In the genomic region with DNA sequence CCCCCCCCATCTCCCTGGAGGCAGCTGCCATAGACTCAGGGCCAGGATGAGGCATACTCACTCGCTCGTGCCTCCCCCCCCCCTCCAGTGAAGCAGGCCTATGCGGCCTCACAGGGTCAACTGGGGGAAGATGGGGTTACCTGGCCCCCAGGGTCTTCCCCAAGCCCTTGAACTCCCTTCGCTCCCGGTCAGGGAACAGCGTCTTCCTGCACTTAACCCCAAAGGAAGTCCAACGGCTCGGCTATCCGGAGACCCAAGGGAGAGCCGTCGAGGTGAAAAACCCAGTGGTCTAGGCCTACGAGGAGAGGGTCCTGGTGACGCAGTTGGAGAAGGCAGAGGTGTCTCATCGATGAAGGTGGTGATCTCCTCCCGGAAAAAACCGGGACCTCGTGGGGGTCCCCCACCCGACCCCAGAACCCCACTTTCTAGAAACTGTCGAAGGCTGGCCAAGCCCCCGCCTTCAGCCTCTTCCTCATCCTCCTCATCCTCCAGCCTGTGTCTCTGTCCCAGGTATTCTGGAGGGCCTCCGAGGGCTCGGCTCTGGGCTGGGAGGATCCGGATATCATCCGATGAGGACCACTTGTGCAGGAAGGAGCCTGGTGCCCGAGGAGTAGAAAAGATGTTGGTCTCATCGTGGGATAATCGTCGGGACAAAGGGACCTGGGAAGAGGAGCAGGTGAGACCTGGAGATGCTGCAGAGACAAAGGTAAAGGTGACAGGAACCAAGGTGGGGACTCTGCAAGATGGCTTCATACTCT, we compare ENCODE assay signal across 12 mouse cellular contexts. TPM values are rescaled to one million over a fixed set of nuclear protein-coding genes. Genes with fewer than 3 reads are reported as not detected.
DNase-seq lines count a peak whose midpoint lies in the region; ATAC-seq and TF ChIP-seq lines count a peak whose summit lies in the region.
"Had no signal": no experiment of that assay in that cellular context is flagged by ENCODE, and none has a peak within 500 bp of the region (broad histone marks: within the 10 kb centered on the region; RNA-seq: fewer than 3 reads in every experiment).

No protein-coding gene starts in this region.

- H3K9ac ChIP-seq in forebrain, embryonic 16.5 days (replicated peaks; ENCODE audit: low read depth, low read length): no peak overlapping the region; the same call in 1 of the 2 replicates
- no peak overlapping the region for H3K9ac ChIP-seq in lung, embryonic 14.5 days
- 0 out of 2 replicates have a peak overlapping the region, but pooled peaks have one; percentile 96 for H3K9ac ChIP-seq in hindbrain, embryonic 14.5 days
- peak overlapping the region; percentile 96; the same call in 1 of the 2 replicates for H3K9ac ChIP-seq in midbrain, embryonic 16.5 days (ENCODE audit: low read depth, low read length)

- no peak overlapping the region for H3K4me2 ChIP-seq in forebrain, embryonic 16.5 days (ENCODE audit: low read length)
- peak overlapping the region; percentile 87 for H3K4me2 ChIP-seq in lung, embryonic 14.5 days
- peak overlapping the region; percentile 83 for H3K4me2 ChIP-seq in hindbrain, embryonic 14.5 days (replicated peaks)
- H3K4me2 ChIP-seq in midbrain, embryonic 16.5 days (ENCODE audit: low read length): peak overlapping the region; percentile 76; the same call in 1 of the 2 replicates

- TF ChIP-seq POLR2A in thymus, adult 2 months (IDR thresholded peaks at IDR 0.05; ENCODE audit: control insufficient read depth, extremely low read depth, insufficient read depth, low read length, poor library complexity): no peak

- H3K9me3 ChIP-seq in forebrain, embryonic 10.5 days: no peaks in the 10 kb centered on the region
- no peaks in the 10 kb centered on the region for H3K9me3 ChIP-seq in forebrain, embryonic 16.5 days (ENCODE audit: control insufficient read depth, low read length)
- no peaks in the 10 kb centered on the region for H3K9me3 ChIP-seq in lung, embryonic 14.5 days (ENCODE audit: low read depth, low read length)
- H3K9me3 ChIP-seq in hindbrain, embryonic 14.5 days (ENCODE audit: control insufficient read depth, low read length): no peaks in the 10 kb centered on the region
- H3K9me3 ChIP-seq in midbrain, embryonic 16.5 days (replicated peaks; ENCODE audit: control insufficient read depth, low read length, poor library complexity, severe bottlenecking): no peaks in the 10 kb centered on the region
- H3K9me3 ChIP-seq: megakaryocyte, embryonic 14.5 days had no signal

- ATAC-seq in forebrain, embryonic 16.5 days: no peak
- ATAC-seq in lung, embryonic 14.5 days (ENCODE audit: insufficient read depth): no peak
- ATAC-seq in hindbrain, embryonic 14.5 days (ENCODE audit: low FRiP score): no peak
- no peak for ATAC-seq in midbrain, embryonic 16.5 days

- 83% methylated on average over 28 of the region's 28 CpGs for WGBS in forebrain, embryonic 10.5 days
- WGBS in forebrain, embryonic 16.5 days: 86% methylated on average over 26 of the region's 28 CpGs
- WGBS in lung, embryonic 14.5 days: 65% methylated on average over 28 of the region's 28 CpGs
- 73% methylated on average over 28 of the region's 28 CpGs for WGBS in hindbrain, embryonic 14.5 days
- 81% methylated on average over 28 of the region's 28 CpGs for WGBS in midbrain, embryonic 16.5 days
- WGBS in thymus, adult 2 months: 84% methylated on average over 26 of the region's 28 CpGs

- peak overlapping the region; percentile 98; the same call in 1 of the 2 replicates for H3K27ac ChIP-seq in forebrain, embryonic 10.5 days
- H3K27ac ChIP-seq in forebrain, embryonic 16.5 days (ENCODE audit: low read length): no peak overlapping the region
- no peak overlapping the region for H3K27ac ChIP-seq in lung, embryonic 14.5 days (ENCODE audit: low read depth)
- no peak overlapping the region for H3K27ac ChIP-seq in hindbrain, embryonic 14.5 days
- peak overlapping the region; percentile 99 for H3K27ac ChIP-seq in midbrain, embryonic 16.5 days (ENCODE audit: low read length)
- no peak overlapping the region for H3K27ac ChIP-seq in thymus, adult 2 months (ENCODE audit: control insufficient read depth, insufficient read depth, low read length)

- DNase-seq in forebrain, embryonic 10.5 days (ENCODE audit: extremely low spot score, low spot score): no peak
- no peak for DNase-seq in lung, embryonic 14.5 days
- DNase-seq in lung, postnatal 36 days: no peak
- no peak for DNase-seq in hindbrain, embryonic 14.5 days (ENCODE audit: low spot score)
- no peak for DNase-seq in layer of hippocampus, postnatal 36 days
- DNase-seq in thymus, adult 2 months: no peak
- DNase-seq: B cell, adult 2 months; right cerebral cortex, postnatal 14 days had no signal

- peaks cover 61% of the 10 kb centered on the region for H3K27me3 ChIP-seq in forebrain, embryonic 10.5 days (ENCODE audit: poor library complexity, severe bottlenecking)
- no peaks in the 10 kb centered on the region for H3K27me3 ChIP-seq in forebrain, embryonic 16.5 days (replicated peaks; ENCODE audit: control insufficient read depth, insufficient read depth, low read length)
- H3K27me3 ChIP-seq in lung, embryonic 14.5 days (ENCODE audit: insufficient read depth, low read length): peaks cover 24% of the 10 kb centered on the region; the same call in 1 of the 2 replicates
- H3K27me3 ChIP-seq in hindbrain, embryonic 14.5 days (ENCODE audit: control insufficient read depth, insufficient read depth, low read length): no peaks in the 10 kb centered on the region
- H3K27me3 ChIP-seq in midbrain, embryonic 16.5 days (ENCODE audit: control insufficient read depth, insufficient read depth, low read depth, low read length): no peaks in the 10 kb centered on the region
- H3K27me3 ChIP-seq in thymus, adult 2 months (ENCODE audit: control insufficient read depth, insufficient read depth, low read length): no peaks in the 10 kb centered on the region
- H3K27me3 ChIP-seq: Patski had no signal

- peaks cover 82% of the 10 kb centered on the region for H3K4me1 ChIP-seq in forebrain, embryonic 10.5 days
- H3K4me1 ChIP-seq in forebrain, embryonic 16.5 days (replicated peaks; ENCODE audit: control insufficient read depth, insufficient read depth, low read length): peaks cover 59% of the 10 kb centered on the region
- 0 out of 2 replicates have a peak, but pooled peaks cover 12% of the 10 kb centered on the region for H3K4me1 ChIP-seq in lung, embryonic 14.5 days (ENCODE audit: insufficient read depth)
- H3K4me1 ChIP-seq in hindbrain, embryonic 14.5 days (replicated peaks; ENCODE audit: control insufficient read depth, insufficient read depth, low read length): peaks cover 45% of the 10 kb centered on the region
- peaks cover 52% of the 10 kb centered on the region for H3K4me1 ChIP-seq in midbrain, embryonic 16.5 days (ENCODE audit: control insufficient read depth, insufficient read depth, low read length)
- peaks cover 59% of the 10 kb centered on the region for H3K4me1 ChIP-seq in thymus, adult 2 months (replicated peaks; ENCODE audit: control insufficient read depth, insufficient read depth, low read length)

- TF ChIP-seq CTCF in lung, embryonic 14.5 days (IDR thresholded peaks at IDR 0.05; ENCODE audit: low read depth): no peak
- no peak for TF ChIP-seq CTCF in thymus, adult 2 months (IDR thresholded peaks at IDR 0.05; ENCODE audit: borderline replicate concordance, control insufficient read depth, extremely low read depth, insufficient read depth, low read length, poor library complexity)

- peaks cover 22% of the 10 kb centered on the region for H3K36me3 ChIP-seq in forebrain, embryonic 10.5 days (replicated peaks)
- H3K36me3 ChIP-seq in forebrain, embryonic 16.5 days (ENCODE audit: control insufficient read depth, insufficient read depth): 0 out of 2 replicates have a peak, but pooled peaks cover 1% of the 10 kb centered on the region
- peaks cover 4% of the 10 kb centered on the region for H3K36me3 ChIP-seq in lung, embryonic 14.5 days (ENCODE audit: insufficient read depth)
- H3K36me3 ChIP-seq in hindbrain, embryonic 14.5 days (replicated peaks; ENCODE audit: control insufficient read depth, insufficient read depth): peaks cover 19% of the 10 kb centered on the region
- peaks cover 5% of the 10 kb centered on the region; the same call in 1 of the 2 replicates for H3K36me3 ChIP-seq in midbrain, embryonic 16.5 days (ENCODE audit: control insufficient read depth, insufficient read depth, low read length)
- H3K36me3 ChIP-seq in thymus, adult 2 months (ENCODE audit: control insufficient read depth, insufficient read depth, low read length): no peaks in the 10 kb centered on the region

- peak overlapping the region; percentile 87 for H3K4me3 ChIP-seq in forebrain, embryonic 10.5 days
- H3K4me3 ChIP-seq in forebrain, embryonic 16.5 days (replicated peaks; ENCODE audit: low read length): no peak overlapping the region
- peak overlapping the region; percentile 77; the same call in 1 of the 2 replicates for H3K4me3 ChIP-seq in lung, embryonic 14.5 days (ENCODE audit: low read depth, low read length)
- H3K4me3 ChIP-seq in hindbrain, embryonic 14.5 days (replicated peaks; ENCODE audit: low read length): no peak overlapping the region
- H3K4me3 ChIP-seq in midbrain, embryonic 16.5 days (ENCODE audit: low read depth, low read length): no peak overlapping the region
- H3K4me3 ChIP-seq in thymus, adult 2 months (ENCODE audit: control insufficient read depth, insufficient read depth, low read length): no peak overlapping the region

RNA-seq across cellular contexts. Expression of a gene that starts 1.2 kb away (rescaled TPM):
- polyA plus RNA-seq in forebrain, embryonic 10.5 days (2016; fragmentation: Nextera tagmentation; extraction: Ambion mirVana): 9.7 TPM in 2 replicates
- 13.0 and 16.8 TPM in 2 replicates for polyA plus RNA-seq in forebrain, embryonic 16.5 days (2015; fragmentation: Nextera tagmentation; extraction: Ambion mirVana)
- polyA plus RNA-seq in lung, embryonic 14.5 days (2014; fragmentation: Nextera tagmentation; extraction: Ambion mirVana): 29.5 and 34.3 TPM in 2 replicates
- polyA plus RNA-seq in hindbrain, embryonic 14.5 days (2014; fragmentation: Nextera tagmentation; extraction: Ambion mirVana): 13.3 and 17.6 TPM in 2 replicates
- 13.4 and 15.4 TPM in 2 replicates for polyA plus RNA-seq in midbrain, embryonic 16.5 days (2015; fragmentation: Nextera tagmentation; extraction: Ambion mirVana)
- 10 to 100 TPM; 30.4 to 37.1 TPM for total RNA-seq in layer of hippocampus, postnatal 36 days (2021)
- 20.1 and 26.8 TPM in 2 replicates for polyA plus RNA-seq in thymus, adult 2 months (2012; rRNA removed)

RNA-seq across cellular contexts. Expression of a gene that starts 5.0 kb away (rescaled TPM):
- 2.1 and 2.5 TPM in 2 replicates for polyA plus RNA-seq in forebrain, embryonic 10.5 days (2016; fragmentation: Nextera tagmentation; extraction: Ambion mirVana)
- 21.8 and 28.8 TPM in 2 replicates for polyA plus RNA-seq in forebrain, embryonic 16.5 days (2015; fragmentation: Nextera tagmentation; extraction: Ambion mirVana)
- 0.08 and 0.30 TPM in 2 replicates for polyA plus RNA-seq in lung, embryonic 14.5 days (2014; fragmentation: Nextera tagmentation; extraction: Ambion mirVana)
- 16.6 and 17.6 TPM in 2 replicates for polyA plus RNA-seq in hindbrain, embryonic 14.5 days (2014; fragmentation: Nextera tagmentation; extraction: Ambion mirVana)
- polyA plus RNA-seq in midbrain, embryonic 16.5 days (2015; fragmentation: Nextera tagmentation; extraction: Ambion mirVana): 36.6 and 40.0 TPM in 2 replicates
- 100 to 1,000 TPM; 180 to 187 TPM for total RNA-seq in layer of hippocampus, postnatal 36 days (2021)
- polyA plus RNA-seq in thymus, adult 2 months (2012; rRNA removed): 136 and 138 TPM in 2 replicates

RNA-seq across cellular contexts. Expression of a gene that starts 18.7 kb away (rescaled TPM):
- polyA plus RNA-seq in forebrain, embryonic 10.5 days (2016; fragmentation: Nextera tagmentation; extraction: Ambion mirVana): 0.32 and 0.42 TPM in 2 replicates
- polyA plus RNA-seq in forebrain, embryonic 16.5 days (2015; fragmentation: Nextera tagmentation; extraction: Ambion mirVana): 0.42 and 0.75 TPM in 2 replicates
- polyA plus RNA-seq in lung, embryonic 14.5 days (2014; fragmentation: Nextera tagmentation; extraction: Ambion mirVana): 0.24 and 0.68 TPM in 2 replicates
- 0.21 and 1.2 TPM in 2 replicates for polyA plus RNA-seq in hindbrain, embryonic 14.5 days (2014; fragmentation: Nextera tagmentation; extraction: Ambion mirVana)
- 2.3 and 2.4 TPM in 2 replicates for polyA plus RNA-seq in midbrain, embryonic 16.5 days (2015; fragmentation: Nextera tagmentation; extraction: Ambion mirVana)
- under 1 TPM in 1 of 2 experiments, not detected in 1; 0.17 TPM for total RNA-seq in layer of hippocampus, postnatal 36 days (2021)
- 2.8 and 4.0 TPM in 2 replicates for polyA plus RNA-seq in thymus, adult 2 months (2012; rRNA removed)

RNA-seq across cellular contexts. Expression of a gene that starts 29.3 kb away (rescaled TPM):
- 0.17 TPM in 1 of 2 replicates, not detected in the other for polyA plus RNA-seq in forebrain, embryonic 10.5 days (2016; fragmentation: Nextera tagmentation; extraction: Ambion mirVana)
- 0.06 and 0.30 TPM in 2 replicates for polyA plus RNA-seq in forebrain, embryonic 16.5 days (2015; fragmentation: Nextera tagmentation; extraction: Ambion mirVana)
- 0.11 TPM in 1 of 2 replicates, not detected in the other for polyA plus RNA-seq in lung, embryonic 14.5 days (2014; fragmentation: Nextera tagmentation; extraction: Ambion mirVana)
- polyA plus RNA-seq in hindbrain, embryonic 14.5 days (2014; fragmentation: Nextera tagmentation; extraction: Ambion mirVana): 0.27 and 0.35 TPM in 2 replicates
- polyA plus RNA-seq in midbrain, embryonic 16.5 days (2015; fragmentation: Nextera tagmentation; extraction: Ambion mirVana): 0.11 TPM in 1 of 2 replicates, not detected in the other
- under 1 TPM in 1 of 2 experiments, not detected in 1; 0.23 TPM for total RNA-seq in layer of hippocampus, postnatal 36 days (2021)
- 549 and 565 TPM in 2 replicates for polyA plus RNA-seq in thymus, adult 2 months (2012; rRNA removed)
- polyA plus RNA-seq: Patski had no signal

RNA-seq across cellular contexts. Expression of a gene that starts 29.4 kb away (rescaled TPM):
- polyA plus RNA-seq in forebrain, embryonic 10.5 days (2016; fragmentation: Nextera tagmentation; extraction: Ambion mirVana): 271 and 298 TPM in 2 replicates
- polyA plus RNA-seq in forebrain, embryonic 16.5 days (2015; fragmentation: Nextera tagmentation; extraction: Ambion mirVana): 69.7 and 76.7 TPM in 2 replicates
- polyA plus RNA-seq in lung, embryonic 14.5 days (2014; fragmentation: Nextera tagmentation; extraction: Ambion mirVana): 204 and 206 TPM in 2 replicates
- 29.3 and 36.2 TPM in 2 replicates for polyA plus RNA-seq in hindbrain, embryonic 14.5 days (2014; fragmentation: Nextera tagmentation; extraction: Ambion mirVana)
- polyA plus RNA-seq in midbrain, embryonic 16.5 days (2015; fragmentation: Nextera tagmentation; extraction: Ambion mirVana): 18.2 and 19.5 TPM in 2 replicates
- 1 to 10 TPM in 1 of 2 experiments, under 1 TPM in 1; 0.38 to 1.2 TPM for total RNA-seq in layer of hippocampus, postnatal 36 days (2021)
- polyA plus RNA-seq in thymus, adult 2 months (2012; rRNA removed): 202 and 248 TPM in 2 replicates

Comparison
In these comparisons a context has a peak if more than half of its experiments do, and no peak if none do; other contexts are left out.
1. H3K27ac ChIP-seq: peak in forebrain, embryonic 10.5 days (single experiment) and midbrain, embryonic 16.5 days (single experiment); none in forebrain, embryonic 16.5 days (single experiment), lung, embryonic 14.5 days (single experiment), hindbrain, embryonic 14.5 days (single experiment) and thymus, adult 2 months (single experiment).
2. H3K4me3 ChIP-seq: peak in forebrain, embryonic 10.5 days (single experiment) and lung, embryonic 14.5 days (single experiment); none in forebrain, embryonic 16.5 days (single experiment), hindbrain, embryonic 14.5 days (single experiment), midbrain, embryonic 16.5 days (single experiment) and thymus, adult 2 months (single experiment).
3. H3K9ac ChIP-seq: peak in hindbrain, embryonic 14.5 days (single experiment) and midbrain, embryonic 16.5 days (single experiment); none in forebrain, embryonic 16.5 days (single experiment) and lung, embryonic 14.5 days (single experiment).